Mouse (Mus musculus): ENCODE data around the gene Nkain4. TPM values are rescaled to one million over a fixed set of nuclear protein-coding genes. Genes with fewer than 3 reads are reported as not detected.

Nkain4 gene
- not detected in 2 replicates for total RNA-seq (2017)

GRCm38 (mm10) chr2:180954061-180955047, at the start of gene Nkain4:
Nkain4 (minus strand) TSS chr2:180954699.
- peak; percentile 46 for ATAC-seq (replicated peaks; ENCODE audit: low read depth, poor library complexity, severe bottlenecking)

- ATAC-seq (replicated peaks; ENCODE audit: low read depth, poor library complexity, severe bottlenecking), result no peak
Observed at GRCm38 (mm10) chr2:180996905-180997304, 42.4 kb upstream of the Nkain4 start.

- peak; percentile 83 for ATAC-seq (replicated peaks; ENCODE audit: low read depth, poor library complexity, severe bottlenecking)
Observed at GRCm38 (mm10) chr2:180996436-180996835, 41.9 kb upstream of the Nkain4 start.

GRCm38 (mm10) chr2:180995457-180995856, 41.0 kb upstream of the Nkain4 start:
- ATAC-seq (replicated peaks; ENCODE audit: low read depth, poor library complexity, severe bottlenecking), result no peak

GRCm38 (mm10) chr2:180994360-180994759, 39.9 kb upstream of the Nkain4 start:
- no peak for ATAC-seq (replicated peaks; ENCODE audit: low read depth, poor library complexity, severe bottlenecking)

GRCm38 (mm10) chr2:180990347-180990746, 35.8 kb upstream of the Nkain4 start:
- ATAC-seq (replicated peaks; ENCODE audit: low read depth, poor library complexity, severe bottlenecking), result no peak

GRCm38 (mm10) chr2:180988948-180989347, 34.4 kb upstream of the Nkain4 start:
- no peak for ATAC-seq (replicated peaks; ENCODE audit: low read depth, poor library complexity, severe bottlenecking)

GRCm38 (mm10) chr2:180988347-180988913, 33.9 kb upstream of the Nkain4 start:
- ATAC-seq (replicated peaks; ENCODE audit: low read depth, poor library complexity, severe bottlenecking), result no peak

GRCm38 (mm10) chr2:180987432-180988030, 33.0 kb upstream of the Nkain4 start:
- no peak for ATAC-seq (replicated peaks; ENCODE audit: low read depth, poor library complexity, severe bottlenecking)

- no peak for ATAC-seq (replicated peaks; ENCODE audit: low read depth, poor library complexity, severe bottlenecking)
Observed at GRCm38 (mm10) chr2:180987001-180987400, 32.5 kb upstream of the Nkain4 start.

GRCm38 (mm10) chr2:180986449-180986848, 31.9 kb upstream of the Nkain4 start, which contains the start of gene Col20a1:
Col20a1 (plus strand) TSS chr2:180986535.
- ATAC-seq (replicated peaks; ENCODE audit: low read depth, poor library complexity, severe bottlenecking), result no peak

GRCm38 (mm10) chr2:180985635-180986034, 31.1 kb upstream of the Nkain4 start:
- ATAC-seq (replicated peaks; ENCODE audit: low read depth, poor library complexity, severe bottlenecking), result no peak

GRCm38 (mm10) chr2:180981133-180981532, 26.6 kb upstream of the Nkain4 start:
- ATAC-seq (replicated peaks; ENCODE audit: low read depth, poor library complexity, severe bottlenecking), result no peak

- ATAC-seq (replicated peaks; ENCODE audit: low read depth, poor library complexity, severe bottlenecking), result peak; percentile 92
Observed at GRCm38 (mm10) chr2:180967010-180967763, 12.7 kb upstream of the Nkain4 start, which contains the start of gene Arfgap1. Arfgap1 (plus strand) TSS chr2:180967225.

- ATAC-seq (replicated peaks; ENCODE audit: low read depth, poor library complexity, severe bottlenecking), result peak; percentile 51
Observed at GRCm38 (mm10) chr2:180966092-180966882, 11.8 kb upstream of the Nkain4 start.

GRCm38 (mm10) chr2:180963956-180964355, 9.5 kb upstream of the Nkain4 start:
- peak; percentile 64 for ATAC-seq (replicated peaks; ENCODE audit: low read depth, poor library complexity, severe bottlenecking)

- ATAC-seq (replicated peaks; ENCODE audit: low read depth, poor library complexity, severe bottlenecking), result no peak
Observed at GRCm38 (mm10) chr2:180962616-180963308, 8.3 kb upstream of the Nkain4 start.

GRCm38 (mm10) chr2:180960187-180960586, 5.7 kb upstream of the Nkain4 start:
- ATAC-seq (replicated peaks; ENCODE audit: low read depth, poor library complexity, severe bottlenecking), result no peak

- no peak for ATAC-seq (replicated peaks; ENCODE audit: low read depth, poor library complexity, severe bottlenecking)
Observed at GRCm38 (mm10) chr2:180959605-180960004, 5.1 kb upstream of the Nkain4 start.
